ENCODE assay signal across 8 mouse cellular contexts in genomic region chr11:72940208-72941143, GRCm38 (mm10). TPM values are rescaled to one million over a fixed set of nuclear protein-coding genes. Genes with fewer than 3 reads are reported as not detected.
A peak's percentile ranks its signal among the peaks of the same experiment; 100 is the strongest.
DNase-seq lines count a peak whose midpoint lies in the region; ATAC-seq and TF ChIP-seq lines count a peak whose summit lies in the region.

No protein-coding gene starts in this region.

- H3K27me3 ChIP-seq in embryonic facial prominence, embryonic 15.5 days: no peaks in the 10 kb centered on the region
- H3K27me3 ChIP-seq in liver, adult 2 months (ENCODE audit: control insufficient read depth, insufficient read depth, low read length): no peaks in the 10 kb centered on the region; the same call in 1 of the 2 replicates
- no peaks in the 10 kb centered on the region for H3K27me3 ChIP-seq in midbrain, embryonic 16.5 days (ENCODE audit: control insufficient read depth, insufficient read depth, low read depth, low read length)

- in situ Hi-C loops in ES-E14 (cut with MboI; ENCODE audit: low sequenced_read_pairs in 2 of 2, unreplicated experiment in 2 of 2): no loop called here

- H3K4me2 ChIP-seq in embryonic facial prominence, embryonic 15.5 days (replicated peaks): peak overlapping the region; percentile 42
- H3K4me2 ChIP-seq in midbrain, embryonic 16.5 days (ENCODE audit: low read length): peak overlapping the region; percentile 34

- no peak overlapping the region; the same call in 1 of the 2 replicates for H3K27ac ChIP-seq in ES-E14 (ENCODE audit: insufficient read depth, low read depth, low read length, poor library complexity, severe bottlenecking)
- peak overlapping the region; percentile 63; the same call in 1 of the 2 replicates for H3K27ac ChIP-seq in embryonic facial prominence, embryonic 15.5 days (replicated peaks)
- no peak overlapping the region for H3K27ac ChIP-seq in liver, adult 2 months (replicated peaks; ENCODE audit: insufficient read depth, low read depth, low read length)
- no peak overlapping the region for H3K27ac ChIP-seq in midbrain, embryonic 16.5 days (ENCODE audit: low read length)

- peak; percentile 62; the same call in 1 of the 2 replicates for TF ChIP-seq CTCF in liver, adult 2 months (IDR thresholded peaks at IDR 0.05; ENCODE audit: low read depth, low read length)

- no peaks in the 10 kb centered on the region for H3K36me3 ChIP-seq in ES-E14 (ENCODE audit: control insufficient read depth, insufficient read depth, low read length, poor library complexity, severe bottlenecking)
- H3K36me3 ChIP-seq in embryonic facial prominence, embryonic 15.5 days: no peaks in the 10 kb centered on the region
- H3K36me3 ChIP-seq in liver, adult 2 months (ENCODE audit: control insufficient read depth, insufficient read depth, low read length): no peaks in the 10 kb centered on the region
- H3K36me3 ChIP-seq in midbrain, embryonic 16.5 days (ENCODE audit: control insufficient read depth, insufficient read depth, low read length): no peaks in the 10 kb centered on the region

- peak; percentile 69 to 77 for DNase-seq in cerebellum, postnatal 14 days
- DNase-seq in ES-E14 (ENCODE audit: low read depth, low spot score): peak; percentile 59
- peak; percentile 68 for DNase-seq in heart, postnatal 4 days
- DNase-seq in liver, adult 2 months (ENCODE audit: extremely low read depth, low read depth, low spot score): no peak
- DNase-seq in frontal cortex, postnatal 25 days (ENCODE audit: low spot score in 2 of 2): no peak

- no peaks in the 10 kb centered on the region for H3K79me2 ChIP-seq in liver, adult 2 months (ENCODE audit: control insufficient read depth, insufficient read depth, low read length)

- H3K9me3 ChIP-seq in ES-E14 (ENCODE audit: control insufficient read depth, insufficient read depth, low read depth, low read length): no peaks in the 10 kb centered on the region
- no peaks in the 10 kb centered on the region for H3K9me3 ChIP-seq in embryonic facial prominence, embryonic 15.5 days (replicated peaks)
- no peaks in the 10 kb centered on the region for H3K9me3 ChIP-seq in midbrain, embryonic 16.5 days (replicated peaks; ENCODE audit: control insufficient read depth, low read length, poor library complexity, severe bottlenecking)

- no peak for TF ChIP-seq POLR2A in liver, adult 2 months (IDR thresholded peaks at IDR 0.05; ENCODE audit: extremely low read depth, insufficient read depth, low read length)

- H3K4me1 ChIP-seq in ES-E14 (ENCODE audit: control insufficient read depth in 2 of 2, insufficient read depth in 2 of 2, low read length in 2 of 2, poor library complexity in 1 of 2): no peaks in the 10 kb centered on the region; a peak in 1 of 4 replicates
- H3K4me1 ChIP-seq in embryonic facial prominence, embryonic 15.5 days: peaks cover 16% of the 10 kb centered on the region
- H3K4me1 ChIP-seq in liver, adult 2 months (ENCODE audit: control insufficient read depth, insufficient read depth, low read length): 0 out of 2 replicates have a peak, but pooled peaks cover 3% of the 10 kb centered on the region
- peaks cover 3% of the 10 kb centered on the region; the same call in 1 of the 2 replicates for H3K4me1 ChIP-seq in midbrain, embryonic 16.5 days (ENCODE audit: control insufficient read depth, insufficient read depth, low read length)

- no peak overlapping the region; a peak in 1 of 4 replicates for H3K4me3 ChIP-seq in ES-E14 (ENCODE audit: insufficient read depth in 1 of 2, low read depth in 1 of 2, low read length in 2 of 2, poor library complexity in 1 of 2, severe bottlenecking in 1 of 2)
- peak overlapping the region; percentile 42 for H3K4me3 ChIP-seq in embryonic facial prominence, embryonic 15.5 days (replicated peaks)
- peak overlapping the region; percentile 57 for H3K4me3 ChIP-seq in liver, adult 2 months (ENCODE audit: insufficient read depth, low read depth, low read length)
- peak overlapping the region; percentile 20 for H3K4me3 ChIP-seq in midbrain, embryonic 16.5 days (ENCODE audit: low read depth, low read length)

- H3K9ac ChIP-seq in ES-E14 (ENCODE audit: insufficient read depth, low read depth, low read length, poor library complexity, severe bottlenecking): peak overlapping the region; percentile 12; the same call in 1 of the 2 replicates
- no peak overlapping the region for H3K9ac ChIP-seq in embryonic facial prominence, embryonic 15.5 days
- no peak overlapping the region for H3K9ac ChIP-seq in liver, adult 2 months (ENCODE audit: low read depth, low read length)
- peak overlapping the region; percentile 22; the same call in 1 of the 2 replicates for H3K9ac ChIP-seq in midbrain, embryonic 16.5 days (ENCODE audit: low read depth, low read length)

- 24% methylated on average over 20 of the region's 20 CpGs for WGBS in embryonic facial prominence, embryonic 15.5 days
- 47% methylated on average over 20 of the region's 20 CpGs for WGBS in liver, adult 2 months
- 21% methylated on average over 20 of the region's 20 CpGs for WGBS in midbrain, embryonic 16.5 days

- no peak for ATAC-seq in cerebellum, adult (ENCODE audit: insufficient number of reproducible peaks, low FRiP score, low TSS enrichment)
- ATAC-seq in embryonic facial prominence, embryonic 15.5 days (ENCODE audit: insufficient number of reproducible peaks, low FRiP score, low TSS enrichment, low read depth): no peak
- ATAC-seq in midbrain, embryonic 16.5 days: peak; percentile 48; the same call in 1 of the 2 replicates

TF ChIP-seq in ES-E14, 5 proteins besides CTCF, POLR2A, EP300 and RAD21:
- TF ChIP-seq CHD2 (IDR thresholded peaks at IDR 0.05; ENCODE audit: low read depth, low read length) (no peak), MAFK (IDR thresholded peaks at IDR 0.05; ENCODE audit: insufficient read depth, low read depth, low read length) (peak; percentile 99)
TF ChIP-seq in ES-E14: peak in this region for 1.

RNA-seq across cellular contexts. Expression of gene Atp2a3, which starts 20.5 kb away (rescaled TPM):
- total RNA-seq in ES-E14 (2012; rRNA removed): 10.7 and 17.4 TPM in 2 replicates
- polyA plus RNA-seq in embryonic facial prominence, embryonic 15.5 days (2015; fragmentation: Nextera tagmentation; extraction: Ambion mirVana): 4.0 and 5.0 TPM in 2 replicates
- 10 to 100 TPM in 1 of 2 experiments, 1 to 10 TPM in 1; 8.3 to 12.0 TPM for total RNA-seq in heart, postnatal 4 days (2021)
- 0.46 and 1.3 TPM in 2 replicates for total RNA-seq in liver, adult 2 months (2014; rRNA removed)
- 1.8 and 2.8 TPM in 2 replicates for polyA plus RNA-seq in liver, adult 2 months (2012; rRNA removed)
- polyA plus RNA-seq in midbrain, embryonic 16.5 days (2015; fragmentation: Nextera tagmentation; extraction: Ambion mirVana): 1.2 and 1.7 TPM in 2 replicates

RNA-seq across cellular contexts. Expression of gene P2rx1, which starts 58.4 kb away (rescaled TPM):
- total RNA-seq in ES-E14 (2012; rRNA removed): 0.36 and 0.69 TPM in 2 replicates
- 2.6 and 2.8 TPM in 2 replicates for polyA plus RNA-seq in embryonic facial prominence, embryonic 15.5 days (2015; fragmentation: Nextera tagmentation; extraction: Ambion mirVana)
- under 1 TPM; 0.71 to 0.77 TPM for total RNA-seq in heart, postnatal 4 days (2021)
- total RNA-seq in liver, adult 2 months (2014; rRNA removed): 0.28 and 0.34 TPM in 2 replicates
- polyA plus RNA-seq in liver, adult 2 months (2012; rRNA removed): 0.11 and 0.12 TPM in 2 replicates
- polyA plus RNA-seq in midbrain, embryonic 16.5 days (2015; fragmentation: Nextera tagmentation; extraction: Ambion mirVana): 0.30 and 0.48 TPM in 2 replicates

Comparison
In these comparisons a context has a peak if more than half of its experiments do, and no peak if none do; other contexts are left out.
1. DNase-seq: peak in cerebellum, postnatal 14 days (2 of 2), ES-E14 (single experiment) and heart, postnatal 4 days (single experiment); none in liver, adult 2 months (single experiment) and frontal cortex, postnatal 25 days (0 of 2).
2. H3K4me3 ChIP-seq: peak in embryonic facial prominence, embryonic 15.5 days (single experiment), liver, adult 2 months (single experiment) and midbrain, embryonic 16.5 days (single experiment); none in ES-E14 (0 of 2).
3. H3K9ac ChIP-seq: peak in ES-E14 (single experiment) and midbrain, embryonic 16.5 days (single experiment); none in embryonic facial prominence, embryonic 15.5 days (single experiment) and liver, adult 2 months (single experiment).